Mouse (Mus musculus) cerebellum, adult 11 months (tissue): ENCODE measurements at regions not wholly inside any gene's neighbourhood (a gene's known extent, or its start where the extent isn't known, plus 50 kb on each side); places are given as distances from the start of the nearest gene placed in this dataset.
A peak's percentile ranks its signal among the peaks of the same experiment; 100 is the strongest.
"Not testable (repeated sequence)": the region's sequence is repeated elsewhere in the genome, so short reads cannot be mapped to it uniquely, and the experiment has no call there.

Experiments used
- DNase-seq: peaks from one replicate; pipeline ENCODE4 v3.0.0; 2022

DNA sequence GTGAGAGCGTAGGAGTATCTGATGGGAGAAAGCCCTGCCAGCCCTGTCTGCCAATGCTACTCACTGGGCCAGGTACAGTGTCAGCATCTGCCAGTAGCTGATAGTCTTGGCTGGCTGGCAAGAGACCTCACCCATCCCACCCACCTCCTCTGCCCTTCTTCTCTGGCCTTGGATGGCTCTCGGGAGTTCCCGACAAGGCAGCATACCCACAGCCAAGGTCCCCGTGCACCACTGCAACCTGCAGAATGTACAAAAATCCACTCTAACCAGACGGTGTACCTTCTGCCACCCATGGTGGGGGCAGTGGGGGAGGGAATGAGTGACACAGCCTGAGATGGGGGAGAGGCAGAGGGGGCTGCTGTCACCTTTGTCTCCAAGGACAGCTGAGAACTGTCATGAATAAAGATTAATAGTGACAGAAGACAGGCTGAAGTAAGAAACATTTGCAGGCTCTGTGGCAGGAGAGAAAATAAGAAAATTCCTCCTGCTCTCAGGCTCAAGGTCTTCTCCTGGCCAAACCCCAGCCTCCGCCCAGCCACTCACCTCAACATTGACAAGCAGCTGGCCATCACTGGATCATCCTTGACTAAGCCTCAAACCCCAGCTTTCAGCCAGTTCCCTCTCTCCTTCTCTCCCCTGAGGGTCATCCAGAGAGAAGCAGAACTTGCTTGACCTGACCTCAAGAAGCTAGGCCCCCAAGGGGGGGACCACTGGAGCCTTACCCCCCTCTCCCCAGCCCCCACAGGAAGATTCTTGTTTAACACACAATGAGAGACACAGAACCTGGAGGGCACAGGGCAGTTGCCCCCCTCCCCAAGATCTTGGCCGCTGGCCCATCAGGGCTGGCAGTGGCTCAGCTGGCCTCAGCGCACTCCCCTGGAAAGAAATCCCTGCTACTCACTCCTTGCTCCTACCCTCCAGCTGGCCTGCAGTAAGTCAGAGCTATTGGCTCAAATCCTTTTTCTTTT lies 73.7 kb downstream of the Cpn2 start:
- DNase-seq = peak; percentile 40

DNA sequence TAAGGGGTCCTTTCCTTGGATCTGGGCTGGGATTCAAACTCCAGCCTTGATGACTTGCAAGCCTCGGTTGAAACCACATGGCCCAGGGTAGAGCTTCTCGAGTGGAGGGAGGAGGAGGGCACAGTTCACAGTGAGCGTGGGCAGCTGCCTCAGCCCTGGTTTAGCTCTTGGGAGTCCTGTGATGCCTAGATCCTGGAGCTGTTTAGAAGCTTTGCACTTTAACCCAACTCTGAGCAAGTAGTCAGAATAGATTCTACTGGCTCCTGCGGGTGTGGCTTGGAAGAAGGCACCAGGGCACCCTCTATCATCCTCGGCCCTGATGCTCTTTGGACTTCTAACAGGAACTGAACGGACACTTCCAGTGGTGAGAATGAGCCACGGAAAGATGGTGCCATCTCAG lies 72.5 kb downstream of the Cpn2 start:
- no peak for DNase-seq

DNA sequence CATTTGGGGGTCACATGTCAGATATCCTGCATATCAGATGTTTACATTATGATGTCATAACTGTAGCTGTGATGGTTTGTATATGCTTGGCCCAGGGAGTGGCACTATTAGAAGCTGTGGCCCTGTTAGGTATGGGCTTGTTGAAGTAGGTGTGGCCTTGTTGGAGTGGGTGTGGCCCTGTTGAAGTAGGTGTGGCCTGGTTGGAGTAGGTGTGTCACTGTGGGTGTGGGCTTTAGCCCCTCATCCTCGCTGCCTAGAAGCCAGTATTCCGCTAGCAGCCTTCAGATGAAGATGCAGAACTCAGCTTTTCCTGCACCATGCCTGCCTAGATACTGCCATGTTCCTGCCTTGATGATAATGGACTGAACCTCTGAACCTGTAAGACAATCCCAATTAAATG lies 71.4 kb downstream of the Cpn2 start:
- not testable (repeated sequence) for DNase-seq

DNA sequence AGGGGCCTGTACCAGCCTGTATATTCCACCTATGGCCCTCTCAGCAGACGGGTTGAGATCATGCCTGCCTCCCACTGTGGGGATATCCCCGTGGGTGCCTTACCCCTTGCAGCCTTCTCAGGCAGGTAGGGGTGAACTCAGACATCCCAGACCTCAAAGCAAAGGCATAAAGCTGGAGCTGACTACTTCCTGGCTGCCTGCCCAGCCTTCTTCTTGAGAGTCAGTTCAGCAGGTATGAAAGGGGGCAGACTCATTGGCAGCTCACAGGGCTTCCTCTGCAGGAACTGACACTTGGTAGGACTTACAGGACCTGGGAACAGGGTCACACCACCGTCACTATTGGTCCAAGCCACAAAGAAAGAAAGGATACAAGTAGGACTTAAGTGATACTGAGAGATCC lies 69.9 kb downstream of the Cpn2 start:
- no peak for DNase-seq

DNA sequence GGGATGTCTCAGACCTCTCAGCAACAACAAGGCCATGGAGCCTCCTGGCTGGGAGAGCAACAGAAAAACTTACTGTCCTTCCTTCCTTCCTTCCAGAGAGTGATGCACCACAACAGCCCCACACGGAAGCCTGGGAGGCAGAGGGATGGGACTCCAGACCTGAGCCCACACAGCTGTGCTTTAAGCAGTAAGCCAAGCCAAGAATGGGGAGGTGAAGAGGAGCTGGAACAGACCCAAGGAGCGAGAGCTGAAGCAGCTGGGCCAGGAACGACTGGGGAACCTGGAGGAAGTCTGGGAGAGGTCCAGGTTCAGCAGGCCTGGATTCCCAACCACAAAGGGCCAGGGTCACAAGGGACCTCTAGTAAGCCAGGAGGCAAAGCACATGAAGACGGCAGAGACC lies 67.5 kb downstream of the Cpn2 start:
- no peak for DNase-seq

DNA sequence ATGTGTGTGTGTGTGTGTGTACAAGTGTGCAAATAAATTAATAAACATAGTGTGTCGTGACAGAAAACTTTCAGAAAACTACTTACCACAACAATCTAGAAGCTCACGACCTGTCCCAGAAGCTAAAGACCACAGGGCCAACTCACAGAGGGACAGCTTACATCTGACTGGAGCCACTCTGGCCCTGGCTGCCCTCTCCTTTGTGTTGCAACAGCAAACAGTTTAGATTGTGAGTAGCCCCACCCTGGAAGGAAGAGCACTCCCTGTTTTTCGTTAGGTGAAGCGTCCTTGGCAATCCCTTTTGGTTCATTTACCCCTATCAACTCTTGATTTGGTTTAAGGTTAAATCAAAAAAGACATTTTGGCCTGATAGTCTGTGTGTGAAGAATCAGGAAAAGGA lies 63.2 kb downstream of the Cpn2 start:
- DNase-seq = no peak

DNA sequence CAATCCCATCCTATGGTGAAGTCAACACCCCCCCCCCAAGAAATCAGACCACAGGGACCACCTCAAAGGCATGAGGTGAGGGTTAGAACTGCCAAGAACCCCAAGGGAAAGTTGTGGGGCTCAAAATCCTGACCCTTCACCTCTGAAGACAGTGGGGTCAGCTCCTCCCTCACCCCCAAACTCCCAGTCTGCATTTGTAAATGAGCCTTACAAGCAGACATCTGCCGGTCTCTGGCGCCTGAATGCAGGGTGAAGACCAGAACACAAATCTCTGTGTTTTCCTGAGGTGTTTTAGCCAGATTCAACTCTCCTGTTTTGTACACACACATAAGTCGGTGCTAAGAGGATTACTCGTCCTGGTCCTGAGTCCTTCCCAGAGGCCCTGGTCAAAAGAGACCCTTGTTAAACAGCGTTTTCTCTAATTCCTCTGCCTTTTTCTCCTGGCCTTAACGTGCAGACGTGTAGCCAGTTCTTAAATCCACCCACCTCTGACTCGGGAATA lies 61.9 kb downstream of the Cpn2 start:
- no peak for DNase-seq

DNA sequence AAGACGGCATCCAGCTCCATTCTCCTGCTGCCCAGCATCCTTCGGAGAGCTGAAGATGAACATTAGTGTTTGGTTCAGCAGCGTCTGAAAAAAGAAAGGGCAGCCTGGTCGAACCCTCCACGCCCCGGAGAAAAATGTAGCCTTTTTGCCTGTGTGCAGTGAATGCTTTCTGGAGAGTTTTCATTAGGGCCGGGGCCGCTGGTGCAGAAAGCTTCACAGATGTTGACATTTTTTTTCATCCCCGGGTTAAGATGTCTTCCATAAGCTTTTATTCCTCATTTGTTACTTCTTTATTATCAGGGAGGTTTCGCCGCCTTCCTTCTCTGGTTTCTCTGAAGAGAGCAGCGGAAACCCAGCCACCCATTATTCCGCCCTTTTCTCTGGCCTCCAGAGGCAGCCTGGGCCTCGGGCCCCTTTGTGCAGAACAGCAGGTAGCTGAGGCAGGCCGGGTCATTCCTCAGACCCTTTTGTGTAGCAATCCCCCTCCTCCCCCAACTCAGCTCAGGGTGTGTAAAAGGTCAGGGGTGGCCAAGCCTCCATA lies 61.4 kb downstream of the Cpn2 start:
- DNase-seq = no peak
